Mouse (Mus musculus) stomach, embryonic 14.5 days (tissue): ENCODE data around the gene Mrgprh. TPM values are rescaled to one million over a fixed set of nuclear protein-coding genes. Genes with fewer than 3 reads are reported as not detected.

Source experiments
- ATAC-seq: fragments of 200-750 bp; cut with Nextera tagmentation; 2 replicates; pipeline ENCODE4 v1.8.0; 2017; ENCODE audit warnings: low read depth, moderate TSS enrichment; ENCODE audit not compliant: insufficient number of reproducible peaks, insufficient read depth, low FRiP score
- H3K27ac ChIP-seq: fragments of 300-500 bp; sonication (generic); 2 replicates; pipeline ENCODE4 v1.5.1; 2014; ENCODE audit warnings: mild to moderate bottlenecking, low read length, moderate library complexity, mixed read lengths
- H3K27me3 ChIP-seq: fragments of 300-500 bp; sonication (generic); 2 replicates; pipeline ENCODE4 v1.6.1; 2014; ENCODE audit warnings: low read length, control low read depth, mixed read lengths; ENCODE audit not compliant: control insufficient read depth, insufficient read depth
- H3K36me3 ChIP-seq: fragments of 300-500 bp; sonication (generic); 2 replicates; pipeline ENCODE4 v1.6.1; 2014; ENCODE audit warnings: mild to moderate bottlenecking, control low read depth, low read length, moderate library complexity, mixed read lengths; ENCODE audit not compliant: control insufficient read depth, insufficient read depth
- H3K4me1 ChIP-seq: fragments of 300-500 bp; sonication (generic); 2 replicates; pipeline ENCODE4 v1.6.1; 2014; ENCODE audit warnings: low read length, control low read depth, mixed read lengths; ENCODE audit not compliant: control insufficient read depth, insufficient read depth
- H3K4me2 ChIP-seq: fragments of 300-500 bp; sonication (generic); replicated peaks from 2 replicates; pipeline ENCODE4 v1.6.1; 2014; ENCODE audit warnings: low read depth, low read length, control low read depth
- H3K4me3 ChIP-seq: fragments of 300-500 bp; sonication (generic); 2 replicates; pipeline ENCODE4 v1.5.1; 2014; ENCODE audit warnings: low read depth, low read length, control low read depth
- H3K9ac ChIP-seq: fragments of 300-500 bp; sonication (generic); replicated peaks from 2 replicates; pipeline ENCODE4 v1.6.1; 2014; ENCODE audit warnings: low read depth, mild to moderate bottlenecking, control low read depth, low read length, moderate library complexity, mixed read lengths
- H3K9me3 ChIP-seq: fragments of 300-500 bp; sonication (generic); 2 replicates; pipeline ENCODE4 v1.6.1; 2016; ENCODE audit warnings: low read depth, low read length, control low read depth; ENCODE audit not compliant: control insufficient read depth
- WGBS: fragments of 180-500 bp; shearing (Covaris S2); extraction: QIAGEN DNeasy Blood & Tissue Kit; methylation state at CpG from one replicate; pipeline ENCODE4 v1.1.7; 2014; 5-methylcytosine and 5-hydroxymethylcytosine counted together
- polyA plus RNA-seq: library from polyadenylated mRNA; unstranded; fragments of >200 nt; fragmentation: Nextera tagmentation; extraction: Ambion mirVana; gene quantifications from 2 replicates; pipeline ENCODE4 v1.2.1, GENCODE M21; 2014

Mrgprh gene
- polyA plus RNA-seq, 1 experiment from 2014 or later, result not detected

DNA sequence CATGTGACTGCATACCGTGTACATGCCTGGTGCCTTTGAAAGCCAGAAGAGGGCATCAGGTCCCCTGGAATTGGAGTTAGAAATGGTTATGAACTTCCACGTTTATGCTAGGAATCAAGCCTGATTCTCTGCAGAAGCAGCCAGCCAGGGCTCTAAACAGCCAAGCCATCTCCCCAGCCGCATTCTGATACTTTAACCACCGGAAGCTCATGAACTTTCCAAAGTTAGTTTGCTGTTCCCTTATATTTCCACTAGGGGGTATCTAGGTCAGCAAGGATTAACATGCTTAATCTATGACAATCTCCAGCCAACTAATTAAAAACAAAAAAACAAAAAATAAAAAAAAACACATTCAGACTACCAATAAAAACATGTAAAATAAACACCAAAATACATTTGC is 17.8 kb upstream of the Mrgprh start:
- Histone ChIP-seq H3K9ac (no peak overlapping the region), H3K36me3 (no peaks in the 10 kb centered on the region), H3K4me3 (no peak overlapping the region), H3K4me1 (no peaks in the 10 kb centered on the region), H3K4me2 (no peak overlapping the region), H3K9me3 (no peaks in the 10 kb centered on the region), H3K27ac (no peak overlapping the region), H3K27me3 (no peaks in the 10 kb centered on the region)
- no peak for ATAC-seq
- WGBS, result 46% methylated on average over 4 of the region's 4 CpGs

DNA sequence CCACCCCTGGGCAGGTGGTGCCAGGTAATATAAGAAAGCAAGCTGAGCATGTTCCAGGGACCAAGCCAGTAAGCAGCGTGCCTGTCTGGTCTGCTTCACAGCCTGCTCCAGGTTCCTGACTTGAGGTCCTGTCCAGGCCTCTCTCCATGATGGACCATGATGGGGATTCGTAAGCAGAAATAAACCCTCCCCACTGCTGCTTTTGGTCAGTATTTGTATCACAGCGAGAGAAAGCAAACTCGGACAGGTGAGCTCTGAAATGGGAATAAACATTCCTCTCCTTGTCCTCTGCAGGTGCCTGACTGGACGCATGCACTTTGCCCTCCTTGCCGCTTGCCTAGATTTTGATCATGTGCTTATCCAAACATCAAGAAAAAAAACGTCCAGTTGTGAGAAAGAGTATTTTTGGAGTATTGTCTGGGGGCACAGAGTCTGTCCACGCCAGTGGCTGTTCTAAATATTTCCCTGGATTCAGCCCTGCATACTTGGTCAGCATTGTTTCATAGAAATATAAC is 16.8 kb upstream of the Mrgprh start:
- Histone ChIP-seq H3K27ac (no peak overlapping the region), H3K9ac (no peak overlapping the region), H3K4me2 (no peak overlapping the region), H3K9me3 (no peaks in the 10 kb centered on the region), H3K4me3 (no peak overlapping the region), H3K27me3 (no peaks in the 10 kb centered on the region), H3K36me3 (no peaks in the 10 kb centered on the region), H3K4me1 (no peaks in the 10 kb centered on the region)
- ATAC-seq, result no peak
- WGBS, result 61% methylated on average over 8 of the region's 8 CpGs

- Histone ChIP-seq H3K9ac (no peak overlapping the region), H3K4me2 (no peak overlapping the region), H3K4me1 (peaks cover 9% of the 10 kb centered on the region; the same call in 1 of the 2 replicates), H3K27ac (no peak overlapping the region), H3K4me3 (no peak overlapping the region), H3K36me3 (no peaks in the 10 kb centered on the region), H3K27me3 (no peaks in the 10 kb centered on the region), H3K9me3 (no peaks in the 10 kb centered on the region)
- no peak for ATAC-seq
Measured at GRCm38 (mm10) chr17:12864111-12864510, 11.7 kb upstream of the Mrgprh start.

DNA sequence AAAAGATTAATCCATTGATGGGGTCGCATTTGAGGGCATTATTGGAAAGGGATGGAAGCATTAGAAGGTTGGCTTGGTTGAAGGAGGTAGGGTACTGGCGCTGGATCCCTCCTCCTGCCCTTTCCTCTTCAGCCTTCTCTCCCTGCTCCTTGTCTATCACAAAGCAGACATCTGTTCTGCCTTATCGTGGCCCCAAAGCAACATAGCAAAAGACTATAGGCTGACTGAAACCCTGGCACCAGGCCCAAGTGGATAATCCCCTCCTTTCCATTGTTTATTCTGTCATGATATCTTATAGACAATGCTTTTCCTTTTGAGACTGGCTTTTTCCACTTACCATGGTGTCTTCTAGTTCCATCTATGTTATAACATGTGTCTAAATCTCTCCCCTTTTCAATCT is 10.4 kb upstream of the Mrgprh start:
- Histone ChIP-seq H3K4me1 (peaks cover 9% of the 10 kb centered on the region; the same call in 1 of the 2 replicates), H3K9ac (no peak overlapping the region), H3K27ac (no peak overlapping the region), H3K27me3 (no peaks in the 10 kb centered on the region), H3K4me2 (no peak overlapping the region), H3K9me3 (no peaks in the 10 kb centered on the region), H3K4me3 (no peak overlapping the region), H3K36me3 (no peaks in the 10 kb centered on the region)
- ATAC-seq, result no peak
- 52% methylated on average over 3 of the region's 3 CpGs for WGBS

- ATAC-seq, result no peak
- Histone ChIP-seq H3K4me1 (peaks cover 9% of the 10 kb centered on the region; the same call in 1 of the 2 replicates), H3K27me3 (no peaks in the 10 kb centered on the region), H3K4me3 (no peak overlapping the region), H3K4me2 (no peak overlapping the region), H3K36me3 (no peaks in the 10 kb centered on the region), H3K9me3 (no peaks in the 10 kb centered on the region), H3K27ac (no peak overlapping the region), H3K9ac (no peak overlapping the region)
- 81% methylated on average over 10 of the region's 10 CpGs for WGBS
Measured at GRCm38 (mm10) chr17:12866853-12867252, 9.0 kb upstream of the Mrgprh start.

DNA sequence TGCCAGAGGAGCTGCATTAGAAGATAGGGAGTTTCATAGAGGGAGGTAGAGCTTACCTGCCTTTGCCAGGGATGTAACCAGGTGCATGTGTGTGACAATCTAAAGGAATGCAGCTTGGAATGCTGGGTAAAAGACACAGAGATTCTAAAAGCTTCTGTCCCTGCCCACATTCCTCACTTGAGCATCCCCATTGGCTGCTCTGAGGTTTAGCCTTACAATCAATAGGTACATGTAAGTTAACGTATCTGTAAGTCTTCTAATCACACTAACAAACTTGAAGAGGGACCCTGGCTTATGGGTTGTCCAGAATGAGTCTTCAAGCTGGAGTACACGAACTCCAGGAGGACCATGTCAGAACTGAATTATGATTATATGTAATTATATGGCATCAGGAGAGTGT is 7.8 kb upstream of the Mrgprh start, which contains the start of gene Mas1:
Mas1 (minus strand) TSS at position 101 of the 400 bp plus-strand sequence.
- WGBS, result 13% methylated on average over 2 of the region's 2 CpGs
- Histone ChIP-seq H3K27me3 (no peaks in the 10 kb centered on the region), H3K4me1 (peaks cover 9% of the 10 kb centered on the region; the same call in 1 of the 2 replicates), H3K27ac (no peak within 1 kb of the TSS; the same call in 1 of the 2 replicates), H3K9ac (no peak within 1 kb of the TSS), H3K4me3 (no peak within 1 kb of the TSS), H3K36me3 (no peaks in the 10 kb centered on the region), H3K9me3 (no peaks in the 10 kb centered on the region), H3K4me2 (no peak within 1 kb of the TSS)
- no peak for ATAC-seq

- no peaks in the 10 kb centered on the region for H3K9me3 ChIP-seq
- H3K27me3 ChIP-seq, result no peaks in the 10 kb centered on the region
- H3K36me3 ChIP-seq, result no peaks in the 10 kb centered on the region
- H3K9ac ChIP-seq, result no peak overlapping the region
- no peak overlapping the region; the same call in 1 of the 2 replicates for H3K27ac ChIP-seq
- no peak overlapping the region for H3K4me2 ChIP-seq
- no peak for ATAC-seq
- H3K4me1 ChIP-seq, result peaks cover 9% of the 10 kb centered on the region; the same call in 1 of the 2 replicates
- no peak overlapping the region for H3K4me3 ChIP-seq
- 20% methylated on average over 4 of the region's 4 CpGs for WGBS
Measured at GRCm38 (mm10) chr17:12868640-12869039, 7.2 kb upstream of the Mrgprh start.

DNA sequence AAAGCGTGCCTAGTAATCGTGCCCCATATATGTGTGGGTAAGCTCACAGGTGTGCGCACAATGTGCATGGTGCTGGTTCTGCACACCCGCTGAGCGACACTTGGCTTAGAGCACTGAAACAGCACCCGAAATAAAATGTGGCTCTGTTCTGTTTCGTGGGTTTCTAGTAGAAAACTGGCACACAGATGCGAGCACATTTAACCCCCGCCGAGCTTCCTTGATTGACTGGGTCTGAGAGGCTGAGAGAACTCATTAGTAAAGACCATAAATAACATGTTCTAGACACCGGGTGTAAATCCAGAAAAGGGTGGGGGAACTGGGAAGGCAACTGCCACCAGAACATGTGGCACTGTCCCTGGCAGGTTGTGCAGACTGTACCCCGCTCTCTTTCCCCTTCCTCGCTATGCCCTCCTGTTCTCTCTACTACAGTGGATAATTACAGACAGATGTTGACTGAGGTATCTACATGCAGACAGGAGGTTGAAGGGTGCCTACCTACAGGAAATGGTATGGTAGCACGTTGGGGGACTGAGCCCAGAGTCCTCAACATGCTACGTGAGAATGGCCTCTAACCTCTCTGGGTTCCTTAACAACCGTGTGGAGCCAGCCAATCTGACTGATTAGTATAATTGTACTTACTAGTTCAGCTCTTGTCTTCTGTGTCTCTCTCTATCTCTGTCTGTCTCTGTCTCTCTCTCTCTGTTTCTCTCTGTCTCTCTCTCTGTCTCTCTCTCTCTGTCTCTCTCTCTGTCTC is 3.4 kb upstream of the Mrgprh start:
- no peak for ATAC-seq
- H3K4me2 ChIP-seq, result no peak overlapping the region
- H3K9me3 ChIP-seq, result no peaks in the 10 kb centered on the region
- H3K27me3 ChIP-seq, result no peaks in the 10 kb centered on the region
- H3K4me1 ChIP-seq, result peaks cover 9% of the 10 kb centered on the region; the same call in 1 of the 2 replicates
- no peak overlapping the region for H3K4me3 ChIP-seq
- H3K9ac ChIP-seq, result no peak overlapping the region
- H3K36me3 ChIP-seq, result no peaks in the 10 kb centered on the region
- WGBS, result 69% methylated on average over 16 of the region's 16 CpGs
- H3K27ac ChIP-seq, result no peak overlapping the region
